ENCODE assay signal across 8 mouse cellular contexts in the genomic region with DNA sequence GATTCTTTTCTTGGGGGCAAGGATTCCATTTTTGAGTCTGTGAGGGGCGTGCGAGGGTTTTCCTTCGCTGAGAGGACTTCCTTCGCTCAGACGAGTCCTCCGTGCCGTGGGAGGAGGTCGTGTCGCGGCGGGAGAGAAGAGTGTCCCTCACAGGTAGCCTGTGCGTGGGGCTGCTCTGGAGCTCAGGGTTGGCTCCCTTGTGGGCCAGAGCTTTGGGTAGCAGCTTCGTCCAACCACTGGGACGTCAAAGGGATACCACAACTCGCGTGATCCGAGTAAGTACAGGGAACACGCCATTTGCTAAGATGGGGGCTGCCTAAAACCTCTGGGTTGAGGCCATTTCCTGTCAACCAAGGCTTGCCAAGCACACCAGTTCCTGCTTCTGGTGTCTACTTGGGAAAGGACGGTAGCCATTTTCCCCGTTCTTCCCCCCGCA. TPM values are rescaled to one million over a fixed set of nuclear protein-coding genes. Genes with fewer than 3 reads are reported as not detected.
DNase-seq lines count a peak whose midpoint lies in the region; ATAC-seq and TF ChIP-seq lines count a peak whose summit lies in the region.

No protein-coding gene starts in this region.

- TF ChIP-seq POLR2A in kidney, adult 2 months (IDR thresholded peaks at IDR 0.05; ENCODE audit: low read depth, low read length): no peak
- TF ChIP-seq POLR2A in bone marrow, adult 2 months (IDR thresholded peaks at IDR 0.05; ENCODE audit: borderline replicate concordance, control insufficient read depth, low read depth, low read length): no peak

- ATAC-seq in hindbrain, embryonic 14.5 days (ENCODE audit: low FRiP score): peak; percentile 57
- peak; percentile 76 for ATAC-seq in midbrain, embryonic 15.5 days (replicated peaks)
- ATAC-seq in monocyte, adult 5-6 weeks (replicated peaks; ENCODE audit: insufficient number of reproducible peaks, low FRiP score, low TSS enrichment, poor library complexity, severe bottlenecking): no peak; the same call in 1 of the 2 replicates

- no peaks in the 10 kb centered on the region for H3K27me3 ChIP-seq in kidney, adult 2 months (replicated peaks; ENCODE audit: control insufficient read depth, insufficient read depth, low read length)
- H3K27me3 ChIP-seq in hindbrain, embryonic 14.5 days (ENCODE audit: control insufficient read depth, insufficient read depth, low read length): peaks cover 42% of the 10 kb centered on the region
- H3K27me3 ChIP-seq in midbrain, embryonic 15.5 days (replicated peaks): peaks cover 30% of the 10 kb centered on the region

- WGBS in kidney, adult 2 months: 53% methylated on average over 21 of the region's 21 CpGs
- 67% methylated on average over 21 of the region's 21 CpGs for WGBS in bone marrow, adult 2 months
- WGBS in hindbrain, embryonic 14.5 days: 47% methylated on average over 21 of the region's 21 CpGs
- 41% methylated on average over 21 of the region's 21 CpGs for WGBS in midbrain, embryonic 15.5 days

- no peak for TF ChIP-seq CTCF in kidney, adult 2 months (conservative IDR thresholded peaks at IDR 0.05; ENCODE audit: insufficient read depth, insufficient read length, low read depth, low read length)
- no peak for TF ChIP-seq CTCF in bone marrow, adult 2 months (IDR thresholded peaks at IDR 0.05; ENCODE audit: control insufficient read depth, insufficient read depth, low read length)

- H3K9ac ChIP-seq in hindbrain, embryonic 14.5 days: peak overlapping the region; percentile 72
- peak overlapping the region; percentile 78 for H3K9ac ChIP-seq in midbrain, embryonic 15.5 days

- 0 out of 2 replicates have a peak, but pooled peaks cover 4% of the 10 kb centered on the region for H3K9me3 ChIP-seq in hindbrain, embryonic 14.5 days (ENCODE audit: control insufficient read depth, low read length)
- no peaks in the 10 kb centered on the region for H3K9me3 ChIP-seq in midbrain, embryonic 15.5 days

- H3K4me2 ChIP-seq in hindbrain, embryonic 14.5 days (replicated peaks): peak overlapping the region; percentile 62
- peak overlapping the region; percentile 71 for H3K4me2 ChIP-seq in midbrain, embryonic 15.5 days

- peak overlapping the region; percentile 99 for H3K4me3 ChIP-seq in kidney, adult 2 months (ENCODE audit: insufficient read depth, low read depth, low read length)
- H3K4me3 ChIP-seq in bone marrow, adult 2 months (replicated peaks; ENCODE audit: control insufficient read depth, low read depth, low read length): peak overlapping the region; percentile 97
- peak overlapping the region; percentile 64 for H3K4me3 ChIP-seq in hindbrain, embryonic 14.5 days (replicated peaks; ENCODE audit: low read length)
- peak overlapping the region; percentile 75 for H3K4me3 ChIP-seq in midbrain, embryonic 15.5 days

- H3K36me3 ChIP-seq in kidney, adult 2 months (ENCODE audit: control insufficient read depth, insufficient read depth, low read length): no peaks in the 10 kb centered on the region
- H3K36me3 ChIP-seq in hindbrain, embryonic 14.5 days (replicated peaks; ENCODE audit: control insufficient read depth, insufficient read depth): 0 out of 2 replicates have a peak, but pooled peaks cover 5% of the 10 kb centered on the region
- no peaks in the 10 kb centered on the region for H3K36me3 ChIP-seq in midbrain, embryonic 15.5 days (replicated peaks)

- peak overlapping the region; percentile 93; the same call in 1 of the 2 replicates for H3K27ac ChIP-seq in kidney, adult 2 months (ENCODE audit: insufficient read depth, low read depth, low read length)
- peak overlapping the region; percentile 96 for H3K27ac ChIP-seq in bone marrow, adult 2 months (ENCODE audit: control insufficient read depth, insufficient read depth, low read depth, low read length, poor library complexity)
- H3K27ac ChIP-seq in hindbrain, embryonic 14.5 days: peak overlapping the region; percentile 91
- peak overlapping the region; percentile 96 for H3K27ac ChIP-seq in midbrain, embryonic 15.5 days

- H3K4me1 ChIP-seq in kidney, adult 2 months (ENCODE audit: control insufficient read depth, insufficient read depth, low read length): 0 out of 2 replicates have a peak, but pooled peaks cover 3% of the 10 kb centered on the region
- no peaks in the 10 kb centered on the region; the same call in 1 of the 2 replicates for H3K4me1 ChIP-seq in bone marrow, adult 2 months (ENCODE audit: control insufficient read depth, insufficient read depth, low read length)
- peaks cover 11% of the 10 kb centered on the region for H3K4me1 ChIP-seq in hindbrain, embryonic 14.5 days (replicated peaks; ENCODE audit: control insufficient read depth, insufficient read depth, low read length)
- peaks cover 7% of the 10 kb centered on the region for H3K4me1 ChIP-seq in midbrain, embryonic 15.5 days

- DNase-seq in kidney, adult 2 months: no peak
- no peak for DNase-seq in kidney, adult 8-10 months
- DNase-seq in hindbrain, embryonic 14.5 days (ENCODE audit: low spot score): no peak
- DNase-seq in left cerebral cortex, adult 8-10 months (ENCODE audit: low spot score in 2 of 2): no peak
- no peak for DNase-seq in thymus, postnatal 36 days

RNA-seq across cellular contexts. Expression of a gene that starts 0.4 kb away (rescaled TPM):
- 0.79 and 1.5 TPM in 2 replicates for polyA plus RNA-seq in kidney, adult 2 months (2012; rRNA removed)
- polyA plus RNA-seq in bone marrow, adult 2 months (2011; ENCODE audit: insufficient read depth, insufficient read length, low replicate concordance, missing spikeins): 1.0 and 2.5 TPM in 2 replicates
- polyA plus RNA-seq in hindbrain, embryonic 14.5 days (2014; fragmentation: Nextera tagmentation; extraction: Ambion mirVana): 8.3 and 9.8 TPM in 2 replicates
- 4.6 and 5.3 TPM in 2 replicates for polyA plus RNA-seq in midbrain, embryonic 15.5 days (2015; fragmentation: Nextera tagmentation; extraction: Ambion mirVana)
- total RNA-seq in left cerebral cortex, adult 8-10 months (2022): 1 to 10 TPM; 6.4 to 9.5 (median 8.3) TPM
- 22.6 to 29.1 TPM (median 24.2 TPM) in 3 replicates for total RNA-seq in monocyte, adult 5-6 weeks (2017)
